Comparison of ENCODE assay signal across 21 mouse cellular contexts in genomic region chr5:67656821-67657259, GRCm38 (mm10). TPM values are rescaled to one million over a fixed set of nuclear protein-coding genes. Genes with fewer than 3 reads are reported as not detected.
A peak's percentile ranks its signal among the peaks of the same experiment; 100 is the strongest.
DNase-seq lines count a peak whose midpoint lies in the region; ATAC-seq and TF ChIP-seq lines count a peak whose summit lies in the region.
"Had no signal": no experiment of that assay in that cellular context is flagged by ENCODE, and none has a peak within 500 bp of the region (broad histone marks: within the 10 kb centered on the region; RNA-seq: fewer than 3 reads in every experiment).

No protein-coding gene starts in this region.

- WGBS in forebrain, embryonic 12.5 days, result 5% methylated on average over 13 of the region's 13 CpGs
- 12% methylated on average over 13 of the region's 13 CpGs for WGBS in forebrain, embryonic 16.5 days
- 10% methylated on average over 13 of the region's 13 CpGs for WGBS in midbrain, embryonic 11.5 days
- 32% methylated on average over 13 of the region's 13 CpGs for WGBS in midbrain, postnatal 0 days

- no peak overlapping the region for H3K4me3 ChIP-seq in forebrain, embryonic 12.5 days (replicated peaks)
- no peak overlapping the region for H3K4me3 ChIP-seq in forebrain, embryonic 16.5 days (replicated peaks; ENCODE audit: low read length)
- H3K4me3 ChIP-seq in midbrain, embryonic 11.5 days (ENCODE audit: low read depth, low read length), result no peak overlapping the region
- H3K4me3 ChIP-seq in midbrain, postnatal 0 days (ENCODE audit: low read depth, low read length), result no peak overlapping the region
- H3K4me3 ChIP-seq: gastrocnemius, adult 2 months; heart, embryonic 15.5 days; liver, embryonic 12.5 days had no signal

- ATAC-seq in forebrain, embryonic 12.5 days (ENCODE audit: low FRiP score), result peak; percentile 53; the same call in 1 of the 2 replicates
- ATAC-seq in forebrain, embryonic 16.5 days, result no peak
- ATAC-seq in midbrain, embryonic 11.5 days (ENCODE audit: low FRiP score), result peak; percentile 92
- no peak for ATAC-seq in midbrain, postnatal 0 days (ENCODE audit: low FRiP score)
- ATAC-seq: intestine, embryonic 16.5 days; liver, embryonic 12.5 days had no signal

- peaks cover 24% of the 10 kb centered on the region for H3K4me1 ChIP-seq in forebrain, embryonic 12.5 days
- H3K4me1 ChIP-seq in forebrain, embryonic 16.5 days (replicated peaks; ENCODE audit: control insufficient read depth, insufficient read depth, low read length), result peaks cover 4% of the 10 kb centered on the region; the same call in 1 of the 2 replicates
- peaks cover 23% of the 10 kb centered on the region for H3K4me1 ChIP-seq in midbrain, embryonic 11.5 days (ENCODE audit: control insufficient read depth, insufficient read depth, low read length)
- no peaks in the 10 kb centered on the region for H3K4me1 ChIP-seq in midbrain, postnatal 0 days (ENCODE audit: insufficient read depth, low read length)
- H3K4me1 ChIP-seq: liver, embryonic 12.5 days had no signal

- no peaks in the 10 kb centered on the region for H3K36me3 ChIP-seq in forebrain, embryonic 12.5 days (replicated peaks)
- 0 out of 2 replicates have a peak, but pooled peaks cover 2% of the 10 kb centered on the region for H3K36me3 ChIP-seq in forebrain, embryonic 16.5 days (ENCODE audit: control insufficient read depth, insufficient read depth)
- no peaks in the 10 kb centered on the region for H3K36me3 ChIP-seq in midbrain, embryonic 11.5 days (ENCODE audit: control insufficient read depth, insufficient read depth, low read length)
- H3K36me3 ChIP-seq in midbrain, postnatal 0 days (ENCODE audit: insufficient read depth, low read length), result peaks cover 10% of the 10 kb centered on the region; the same call in 1 of the 2 replicates
- H3K36me3 ChIP-seq: heart, embryonic 15.5 days had no signal

- H3K27me3 ChIP-seq in forebrain, embryonic 12.5 days, result peaks cover 14% of the 10 kb centered on the region; the same call in 1 of the 2 replicates
- no peaks in the 10 kb centered on the region for H3K27me3 ChIP-seq in forebrain, embryonic 16.5 days (replicated peaks; ENCODE audit: control insufficient read depth, insufficient read depth, low read length)
- H3K27me3 ChIP-seq in midbrain, embryonic 11.5 days (ENCODE audit: control insufficient read depth, insufficient read depth, low read length), result peaks cover 71% of the 10 kb centered on the region
- 0 out of 2 replicates have a peak, but pooled peaks cover 5% of the 10 kb centered on the region for H3K27me3 ChIP-seq in midbrain, postnatal 0 days (ENCODE audit: insufficient read depth, low read length)
- H3K27me3 ChIP-seq: CH12.LX; heart, embryonic 15.5 days; liver, embryonic 12.5 days had no signal

- peak; percentile 98 for DNase-seq in midbrain, embryonic 11.5 days (ENCODE audit: low spot score, missing footprints)
- no peak for DNase-seq in midbrain, postnatal 0 days (ENCODE audit: low spot score)
- DNase-seq in neural tube, embryonic 10.5 days (ENCODE audit: extremely low spot score, low spot score), result peak; percentile 52
- DNase-seq in thymus, postnatal 14 days, result no peak
- no peak for DNase-seq in cerebellum, postnatal 25 days
- DNase-seq: adrenal gland, adult 2 months; cerebellum, adult 11 months; cerebellum, postnatal 14 days; gastrocnemius, adult 2 months; heart, adult 11 months; kidney, postnatal 10 days; left cerebral cortex, postnatal 4 days; thymus, postnatal 36 days had no signal

- H3K27ac ChIP-seq in forebrain, embryonic 12.5 days, result no peak overlapping the region
- no peak overlapping the region for H3K27ac ChIP-seq in forebrain, embryonic 16.5 days (ENCODE audit: low read length)
- no peak overlapping the region; the same call in 1 of the 2 replicates for H3K27ac ChIP-seq in midbrain, embryonic 11.5 days (ENCODE audit: low read depth, low read length)
- no peak overlapping the region for H3K27ac ChIP-seq in midbrain, postnatal 0 days (ENCODE audit: low read depth, low read length)
- H3K27ac ChIP-seq: gastrocnemius, adult 2 months; heart, embryonic 15.5 days; liver, embryonic 12.5 days; macrophage had no signal

- H3K9ac ChIP-seq in forebrain, embryonic 12.5 days, result no peak overlapping the region
- no peak overlapping the region for H3K9ac ChIP-seq in forebrain, embryonic 16.5 days (replicated peaks; ENCODE audit: low read depth, low read length)
- H3K9ac ChIP-seq in midbrain, embryonic 11.5 days (ENCODE audit: low read length), result no peak overlapping the region
- H3K9ac ChIP-seq in midbrain, postnatal 0 days (replicated peaks; ENCODE audit: low read length, poor library complexity, severe bottlenecking), result no peak overlapping the region
- H3K9ac ChIP-seq: heart, embryonic 15.5 days; liver, embryonic 12.5 days; lung, embryonic 14.5 days had no signal

- no peaks in the 10 kb centered on the region for H3K9me3 ChIP-seq in forebrain, embryonic 12.5 days
- no peaks in the 10 kb centered on the region for H3K9me3 ChIP-seq in forebrain, embryonic 16.5 days (ENCODE audit: control insufficient read depth, low read length)
- no peaks in the 10 kb centered on the region for H3K9me3 ChIP-seq in midbrain, embryonic 11.5 days (ENCODE audit: control insufficient read depth, low read length)
- no peaks in the 10 kb centered on the region for H3K9me3 ChIP-seq in midbrain, postnatal 0 days (ENCODE audit: low read length)
- H3K9me3 ChIP-seq: heart, embryonic 15.5 days; liver, embryonic 12.5 days had no signal

- TF ChIP-seq CTCF in midbrain, postnatal 0 days (IDR thresholded peaks at IDR 0.05), result no peak

- no peak overlapping the region for H3K4me2 ChIP-seq in forebrain, embryonic 12.5 days
- no peak overlapping the region for H3K4me2 ChIP-seq in forebrain, embryonic 16.5 days (ENCODE audit: low read length)
- peak overlapping the region; percentile 5; the same call in 1 of the 2 replicates for H3K4me2 ChIP-seq in midbrain, embryonic 11.5 days
- H3K4me2 ChIP-seq in midbrain, postnatal 0 days (ENCODE audit: low read depth, low read length, poor library complexity, severe bottlenecking), result no peak overlapping the region
- H3K4me2 ChIP-seq: heart, embryonic 15.5 days; liver, embryonic 12.5 days; lung, embryonic 14.5 days had no signal

RNA-seq across cellular contexts. Expression of gene Shisa3, which starts 49.2 kb away (rescaled TPM):
- polyA plus RNA-seq in forebrain, embryonic 12.5 days (2016; fragmentation: Nextera tagmentation; extraction: Ambion mirVana), result 0.95 and 1.6 TPM in 2 replicates
- 1.1 and 2.8 TPM in 2 replicates for polyA plus RNA-seq in forebrain, embryonic 16.5 days (2015; fragmentation: Nextera tagmentation; extraction: Ambion mirVana)
- 22.5 and 23.1 TPM in 2 replicates for polyA plus RNA-seq in midbrain, embryonic 11.5 days (2014; fragmentation: Nextera tagmentation; extraction: Ambion mirVana)
- 27.1 and 28.0 TPM in 2 replicates for total RNA-seq in midbrain, postnatal 0 days (2014; rRNA removed)
- polyA plus RNA-seq in midbrain, postnatal 0 days (2015; fragmentation: Nextera tagmentation; extraction: Ambion mirVana), result 9.4 and 9.8 TPM in 2 replicates
- total RNA-seq: CH12.LX had no signal
- polyA plus RNA-seq: macrophage had no signal

Comparison
In these comparisons a context has a peak if more than half of its experiments do, and no peak if none do; other contexts are left out.
1. ATAC-seq: peak in forebrain, embryonic 12.5 days (single experiment) and midbrain, embryonic 11.5 days (single experiment); none in forebrain, embryonic 16.5 days (single experiment) and midbrain, postnatal 0 days (single experiment).
2. DNase-seq: peak in midbrain, embryonic 11.5 days (single experiment) and neural tube, embryonic 10.5 days (single experiment); none in midbrain, postnatal 0 days (single experiment), thymus, postnatal 14 days (single experiment) and cerebellum, postnatal 25 days (0 of 2).